Mouse (Mus musculus) erythroid progenitor cell, adult 5-6 weeks (primary cell): ENCODE data around the gene Zmat5. TPM values are rescaled to one million over a fixed set of nuclear protein-coding genes. Genes with fewer than 3 reads are reported as not detected.

Experiments
- ATAC-seq: replicated peaks from 2 replicates; pipeline ENCODE4 v1.8.0; 2016; ENCODE audit warnings: moderate number of reproducible peaks, mild to moderate bottlenecking, moderate TSS enrichment, inconsistent platforms; ENCODE audit not compliant: poor library complexity, low FRiP score, severe bottlenecking
- total RNA-seq, 2 experiments: library from RNA; stranded (forward) in 1 of 2; stranded (reverse) in 1 of 2; fragments of 150-400 nt in 1 of 2; fragments of 186-747, 209-891 nt in 1 of 2; gene quantifications; 2 replicates each; pipeline versions ENCODE4 v1.2.3 to v1.2.4; 2015 to 2017; ENCODE audit warnings: low replicate concordance in 2 of 2

Gene Zmat5
- total RNA-seq, 2 experiments from 2014 or later = 5.4 TPM; not detected in 1

DNA sequence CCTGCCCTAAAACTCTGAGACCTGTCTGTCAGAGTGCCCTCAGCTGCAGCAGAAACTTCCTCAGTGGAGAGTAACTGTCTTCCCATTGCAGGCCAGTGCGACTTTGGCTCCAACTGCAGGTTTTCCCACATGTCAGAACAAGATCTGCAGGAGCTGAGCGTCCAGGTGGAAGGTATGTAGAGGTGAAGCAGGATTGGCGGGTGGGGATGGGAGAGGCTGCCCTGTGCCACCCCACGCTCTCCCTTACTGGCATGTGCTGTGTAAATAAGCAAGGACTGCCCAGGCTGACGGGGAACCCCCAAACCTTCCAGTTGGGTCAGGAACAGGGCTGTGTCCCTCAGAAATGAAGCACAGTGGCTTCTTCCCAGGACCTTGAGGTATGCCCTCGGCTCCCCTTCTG is 25.6 kb downstream of the Zmat5 start:
- ATAC-seq = no peak

DNA sequence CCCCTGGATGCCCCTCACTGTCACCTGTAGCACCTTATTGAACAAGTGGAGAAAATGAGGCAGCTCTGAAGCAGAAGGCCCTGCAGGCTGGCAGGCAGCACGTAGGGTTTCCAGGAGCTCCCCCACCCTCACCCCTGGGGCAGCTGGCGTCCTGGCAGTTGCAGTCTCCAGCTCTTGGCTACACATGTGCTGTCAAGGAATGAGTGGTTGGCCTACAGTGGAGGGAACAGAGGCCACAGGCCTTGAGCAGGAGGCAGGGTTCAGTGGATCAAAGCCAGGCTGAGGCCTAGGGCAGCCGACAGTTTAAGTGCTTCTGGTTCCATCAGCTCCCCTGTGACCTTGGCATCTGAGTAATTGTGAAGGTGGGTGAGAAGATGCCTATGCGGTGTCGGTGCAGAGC is 26.4 kb downstream of the Zmat5 start:
- no peak for ATAC-seq

DNA sequence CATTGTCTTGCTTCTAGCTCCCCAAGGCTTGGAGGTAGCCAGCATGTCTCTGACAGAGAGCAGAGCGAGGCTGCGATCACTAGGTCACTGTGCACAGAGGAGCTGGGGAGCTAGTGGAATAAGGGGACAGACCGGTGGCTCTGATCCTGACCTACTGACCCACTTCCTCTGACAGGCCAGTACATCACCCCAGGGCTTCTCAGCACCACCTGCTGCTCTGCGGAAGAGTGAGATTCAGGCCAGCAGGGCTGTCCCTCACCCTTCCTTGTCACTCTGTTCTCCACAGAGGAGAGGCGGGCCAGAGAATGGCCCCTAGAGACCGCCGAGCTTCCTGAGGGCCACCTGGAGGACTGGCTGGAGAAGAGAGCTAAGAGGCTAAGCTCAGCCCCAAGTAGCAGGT is 27.3 kb downstream of the Zmat5 start:
- ATAC-seq = no peak

DNA sequence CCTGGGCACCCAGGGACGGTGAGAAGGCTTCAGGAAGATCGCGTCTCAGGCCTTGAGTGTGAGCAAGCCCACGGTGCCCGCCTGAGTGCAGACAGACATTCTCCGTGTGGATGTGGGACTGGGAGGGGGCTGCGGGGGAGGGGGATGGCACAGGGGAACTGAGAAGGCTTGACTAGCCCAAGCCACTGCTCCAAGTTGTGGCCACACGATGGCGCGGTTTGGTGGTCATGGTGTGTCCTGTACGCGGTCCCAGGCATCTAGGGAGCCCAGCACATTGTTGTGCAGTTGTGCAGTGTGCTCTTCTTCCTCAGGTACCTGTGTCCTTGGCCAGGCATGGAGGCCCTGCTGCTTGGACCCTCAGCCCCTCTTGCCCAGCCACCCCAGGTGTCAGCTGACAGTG is 29.7 kb downstream of the Zmat5 start:
- no peak for ATAC-seq

DNA sequence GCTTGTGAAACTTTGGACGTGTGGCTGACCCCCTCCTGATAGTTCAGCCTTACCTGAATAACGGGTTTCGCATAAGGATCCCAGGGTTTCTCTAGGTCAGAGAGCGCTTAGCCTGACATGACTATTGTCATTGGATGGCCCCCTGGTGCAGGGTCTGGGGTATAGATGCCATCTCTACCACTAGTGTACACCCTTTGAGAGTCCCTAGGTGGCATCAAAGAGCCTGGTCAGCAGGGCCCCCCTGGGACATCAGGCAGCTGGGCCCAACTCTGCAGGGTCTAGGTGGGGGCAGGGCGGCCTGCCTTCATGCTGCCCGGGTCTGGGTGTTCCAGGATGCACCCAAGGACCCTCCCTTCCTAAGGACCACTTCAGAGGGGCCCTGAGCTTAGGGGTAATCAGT is 31.9 kb downstream of the Zmat5 start:
- no peak for ATAC-seq

DNA sequence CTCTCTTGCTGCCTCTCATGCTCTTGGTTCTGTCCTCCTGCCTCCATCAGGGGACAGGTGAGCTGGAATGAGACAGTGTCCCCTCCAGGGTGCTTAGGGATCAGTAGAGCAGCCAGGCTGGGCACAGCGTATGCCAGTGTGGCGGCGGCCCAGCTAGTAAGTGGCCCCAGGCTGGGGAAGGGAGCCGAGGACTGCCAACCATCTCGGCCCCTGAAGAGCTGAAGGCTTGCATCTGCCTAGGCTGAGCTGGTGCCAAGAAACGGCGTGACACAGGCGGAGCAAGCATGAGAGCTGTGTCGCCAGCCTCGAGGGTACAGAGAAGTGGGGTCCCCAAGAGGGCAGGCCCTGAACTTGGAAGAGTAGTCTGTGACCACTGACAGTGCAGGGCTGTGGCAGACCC is 33.2 kb downstream of the Zmat5 start:
- ATAC-seq = no peak

DNA sequence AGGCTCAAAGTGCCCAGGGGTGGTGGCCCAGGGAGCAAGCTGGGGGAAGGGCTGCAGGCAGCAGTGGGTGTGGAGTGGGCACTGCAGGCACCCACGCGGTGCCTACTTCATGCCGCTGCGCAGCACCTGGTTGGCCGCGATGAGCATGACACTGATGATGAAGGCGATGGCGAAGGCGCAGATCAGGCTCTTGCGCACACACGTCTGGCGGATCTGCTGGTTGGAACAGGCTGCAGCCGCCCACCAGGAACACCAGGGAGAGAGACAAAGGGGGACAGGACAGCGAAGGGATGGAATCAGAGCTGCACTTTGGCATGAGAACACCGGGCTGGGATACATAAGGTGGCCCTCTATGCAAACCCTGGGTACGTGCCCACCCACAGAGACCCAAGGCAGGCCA is 34.2 kb downstream of the Zmat5 start:
- no peak for ATAC-seq

DNA sequence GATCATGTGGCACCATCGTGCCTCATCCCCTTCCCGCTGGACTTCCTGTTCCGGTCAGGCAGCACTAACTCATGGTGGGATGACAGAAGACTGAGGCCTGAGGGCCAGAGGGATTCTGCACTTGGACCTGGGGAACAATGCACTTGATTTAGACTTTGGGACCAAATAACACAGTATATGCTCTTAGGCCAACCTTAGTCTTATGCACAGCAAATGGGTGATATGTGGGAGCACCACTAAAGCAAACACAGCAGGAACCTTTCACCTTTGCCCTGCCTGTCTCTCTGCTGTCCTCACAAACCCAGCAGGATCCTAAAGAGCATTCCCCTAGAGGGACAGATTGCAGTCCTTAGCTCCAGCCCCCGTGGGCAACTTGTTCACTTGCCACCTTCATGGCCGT is 36.3 kb downstream of the Zmat5 start:
- ATAC-seq = no peak

DNA sequence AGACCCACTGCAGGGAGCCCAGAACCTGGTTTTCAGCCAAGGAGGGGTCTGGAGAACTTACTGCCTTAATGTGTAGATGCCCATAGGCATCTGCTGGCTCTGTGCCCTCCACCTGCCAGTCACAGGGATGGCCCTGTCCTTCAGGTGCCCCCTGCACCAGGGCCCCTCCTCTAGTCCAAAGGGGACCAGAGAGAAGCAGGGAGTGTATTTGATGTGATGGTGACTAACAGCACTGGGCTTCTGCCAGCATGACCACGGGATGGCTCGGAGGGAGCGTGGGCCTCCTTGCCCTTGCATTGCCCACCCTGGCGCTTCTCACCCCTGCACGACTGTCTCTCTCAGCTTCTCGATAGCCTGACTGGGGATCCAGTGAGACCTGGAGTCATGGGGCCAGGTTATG is 40.2 kb downstream of the Zmat5 start:
- ATAC-seq = no peak

DNA sequence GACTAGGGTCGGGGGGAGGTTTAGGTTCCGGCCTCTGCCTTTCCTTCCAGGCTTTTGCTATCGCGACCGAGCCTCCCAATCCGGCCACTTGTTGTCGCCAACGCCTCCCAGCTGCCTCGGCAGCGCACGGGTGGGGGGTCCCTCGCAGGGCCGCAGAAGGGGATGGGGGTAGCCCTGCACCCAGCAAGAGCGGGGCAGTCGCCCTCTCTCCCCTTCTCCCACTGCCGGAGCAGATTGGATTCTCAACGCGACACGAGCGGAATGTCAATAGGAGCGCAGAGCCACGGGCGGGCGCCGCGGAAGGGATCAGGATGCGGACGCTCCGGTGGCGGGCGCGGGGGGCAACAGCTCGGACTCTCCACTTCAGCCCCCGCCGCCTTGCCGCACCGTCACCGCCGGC is 41.5 kb downstream of the Zmat5 start:
- no peak for ATAC-seq

DNA sequence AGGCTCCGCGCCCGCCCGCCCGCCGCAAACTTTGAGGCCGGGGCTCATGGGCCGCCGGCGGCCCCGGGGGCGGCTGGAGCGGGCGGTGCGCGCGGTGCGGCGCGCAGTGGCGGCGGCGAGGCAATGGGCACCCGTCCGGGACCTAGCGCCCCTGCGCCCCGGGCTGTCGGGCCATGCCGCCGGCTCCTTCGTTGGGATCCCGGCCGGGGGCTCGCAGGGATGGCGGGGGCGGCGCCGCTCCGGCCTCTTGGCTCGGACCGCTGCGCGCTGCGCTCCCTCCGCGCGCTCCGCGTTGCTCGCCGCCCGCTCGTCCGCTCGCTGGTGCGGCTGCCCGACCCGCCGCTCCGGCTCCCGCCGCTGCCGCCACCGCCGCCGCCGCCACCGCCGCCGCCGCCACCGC is 42.3 kb downstream of the Zmat5 start, which contains the start of gene Cabp7:
Gene Cabp7, minus strand, starts transcription at position 46 of the 400 bp plus-strand sequence.
- no peak for ATAC-seq

DNA sequence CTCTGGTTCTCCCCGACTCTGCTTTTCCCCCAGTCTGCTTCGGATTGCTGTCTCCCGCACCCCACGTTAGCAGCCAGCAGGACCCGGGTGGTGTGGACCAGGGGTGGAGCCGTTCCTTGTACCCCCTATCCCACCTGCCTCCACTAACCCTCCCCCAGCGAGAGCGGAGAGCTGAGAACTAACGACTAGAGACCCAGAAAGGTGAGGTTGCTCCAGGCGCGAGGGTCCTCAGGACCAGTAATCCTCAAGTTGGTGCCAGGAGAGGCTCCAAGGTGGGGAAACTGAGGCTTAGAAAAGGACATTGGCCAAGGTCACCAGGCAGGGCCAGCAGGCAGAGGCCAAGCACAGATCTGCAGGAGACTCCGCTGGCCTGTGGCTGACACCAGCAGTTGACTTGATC is 42.8 kb downstream of the Zmat5 start:
- ATAC-seq = no peak

DNA sequence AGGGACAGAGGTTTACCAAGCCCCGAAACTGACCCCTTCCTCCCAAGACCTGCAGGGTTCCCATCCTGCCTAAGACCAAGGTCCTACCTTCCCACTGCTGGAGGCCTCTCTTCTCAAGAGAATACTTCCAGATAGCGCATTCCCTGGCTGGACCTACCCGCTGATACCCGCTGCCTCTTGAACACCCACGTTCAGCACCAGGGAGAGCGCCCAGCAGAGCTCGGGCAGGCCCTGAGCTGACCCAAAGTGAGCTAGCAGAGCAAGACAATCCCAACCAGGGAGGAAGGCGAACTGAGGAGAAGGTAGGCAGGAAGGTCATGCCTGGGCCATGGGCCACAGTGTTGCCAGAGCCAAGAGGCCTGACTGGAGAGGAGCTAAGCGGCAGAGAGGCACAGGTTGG is 45.8 kb downstream of the Zmat5 start:
- no peak for ATAC-seq

DNA sequence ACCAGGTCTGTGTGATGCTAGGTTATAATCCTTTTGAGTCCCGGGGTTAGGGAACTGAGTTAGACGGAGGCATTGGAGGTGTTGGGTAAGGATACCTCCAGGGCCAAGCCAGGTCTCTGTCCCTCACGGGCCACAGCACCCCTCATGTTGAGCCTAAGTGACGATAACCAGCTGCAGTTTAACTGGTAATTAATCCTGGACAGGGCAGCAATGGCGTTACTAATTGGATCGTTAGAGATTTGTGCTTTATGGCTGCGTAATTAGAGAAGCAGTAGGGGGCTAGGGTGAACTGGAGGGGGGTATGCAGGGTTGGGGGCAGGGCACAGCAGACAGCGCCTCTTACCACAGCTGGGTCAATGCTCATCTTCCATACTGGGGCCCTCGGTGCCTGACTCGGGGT is 48.4 kb downstream of the Zmat5 start:
- ATAC-seq = no peak

DNA sequence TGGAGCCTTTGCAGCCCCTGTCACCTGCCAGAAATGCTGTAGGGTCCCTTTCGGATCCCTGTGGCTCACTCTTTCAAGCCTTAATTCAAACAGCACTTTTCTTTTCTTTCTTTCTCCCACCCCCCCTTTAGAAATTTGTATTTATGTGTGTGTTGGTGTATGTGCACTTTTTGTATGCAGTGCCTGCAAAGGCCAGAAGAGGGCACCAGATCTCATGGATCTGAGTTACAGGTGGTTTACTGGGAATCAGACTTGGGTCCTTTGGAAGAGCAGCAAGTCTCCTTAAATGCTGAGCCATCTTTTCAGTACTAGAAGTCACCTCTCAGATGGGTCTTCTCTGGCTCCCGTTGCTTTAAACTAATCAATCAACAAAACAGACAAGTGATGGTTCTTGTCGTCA is 49.6 kb downstream of the Zmat5 start:
- ATAC-seq = no peak

DNA sequence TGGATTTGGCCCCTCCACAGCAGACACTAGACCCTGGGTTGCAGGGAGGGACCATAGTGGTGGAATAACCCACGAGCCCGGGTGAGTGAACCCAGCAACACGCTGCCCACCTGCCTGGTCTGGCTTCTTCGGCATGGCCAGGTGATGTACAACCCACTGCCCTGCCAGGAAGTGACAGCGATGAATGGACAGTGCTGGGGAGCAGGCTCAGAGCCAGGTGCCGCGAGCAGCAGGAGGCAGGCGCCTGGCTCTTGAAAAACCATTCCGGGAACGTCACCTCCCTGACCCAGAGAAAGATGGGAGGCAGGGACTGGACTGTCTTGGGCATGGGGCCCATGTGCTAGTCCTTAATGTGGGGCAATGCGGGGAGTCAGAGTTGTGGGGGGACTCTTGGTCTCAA is 50.4 kb downstream of the Zmat5 start:
- ATAC-seq = no peak

DNA sequence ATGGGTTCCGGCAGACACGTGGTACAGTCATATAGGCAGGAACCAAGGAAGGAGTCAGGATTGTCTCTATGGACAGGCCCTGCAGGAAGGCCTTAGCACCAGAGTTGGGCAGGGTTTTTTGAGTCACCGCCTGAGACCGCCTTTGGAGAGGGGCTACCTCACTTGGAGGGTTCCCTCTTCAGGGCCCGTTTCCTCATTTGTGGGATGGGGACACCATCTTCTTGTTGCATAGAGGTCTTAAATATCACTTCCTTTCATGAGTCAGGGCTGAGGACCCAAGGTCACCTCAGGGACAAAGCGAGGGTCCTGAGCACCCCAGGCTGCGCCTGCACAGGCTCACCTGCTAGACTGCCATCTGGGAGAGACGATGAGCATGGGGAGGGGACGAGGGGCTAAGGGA is 52.0 kb downstream of the Zmat5 start:
- ATAC-seq = no peak

DNA sequence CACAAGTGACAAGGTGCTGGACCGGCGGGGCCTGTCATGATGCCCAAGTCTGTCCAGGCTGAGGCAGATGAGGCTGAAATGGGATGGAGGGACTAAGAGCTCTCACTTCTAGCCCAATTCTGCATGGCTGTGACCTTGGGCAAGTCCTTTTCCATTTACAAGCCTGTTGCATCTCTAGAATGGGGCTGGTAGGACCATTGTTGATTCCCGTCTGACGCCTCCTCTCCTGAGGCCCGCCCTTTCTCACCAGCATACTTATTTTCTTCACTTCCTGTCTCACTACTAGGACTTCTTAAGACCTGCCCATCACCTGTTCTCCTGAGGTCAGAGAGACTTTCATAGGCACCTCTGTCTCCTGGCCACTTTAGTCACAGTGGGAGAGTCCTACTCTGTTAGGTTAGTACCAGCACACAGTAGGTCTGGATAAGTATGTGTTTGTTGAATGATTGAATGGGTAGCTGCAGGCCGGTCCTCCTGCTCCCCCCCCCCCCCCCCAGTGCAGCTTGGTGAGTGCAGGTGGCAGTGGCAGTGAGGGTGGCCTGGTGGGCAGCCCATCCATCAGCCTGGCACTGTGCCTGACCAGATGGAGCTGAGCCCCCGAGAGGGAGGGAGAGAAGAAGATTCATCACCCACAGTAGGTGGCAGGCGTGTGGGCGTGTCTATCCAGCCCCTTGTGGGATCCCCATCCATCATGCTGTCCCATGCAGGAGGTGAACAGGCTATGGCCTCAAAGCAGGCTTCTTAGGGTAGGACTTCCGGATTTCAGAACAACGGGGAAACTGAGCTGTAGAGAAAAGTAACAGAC is 52.7 kb downstream of the Zmat5 start:
- no peak for ATAC-seq

DNA sequence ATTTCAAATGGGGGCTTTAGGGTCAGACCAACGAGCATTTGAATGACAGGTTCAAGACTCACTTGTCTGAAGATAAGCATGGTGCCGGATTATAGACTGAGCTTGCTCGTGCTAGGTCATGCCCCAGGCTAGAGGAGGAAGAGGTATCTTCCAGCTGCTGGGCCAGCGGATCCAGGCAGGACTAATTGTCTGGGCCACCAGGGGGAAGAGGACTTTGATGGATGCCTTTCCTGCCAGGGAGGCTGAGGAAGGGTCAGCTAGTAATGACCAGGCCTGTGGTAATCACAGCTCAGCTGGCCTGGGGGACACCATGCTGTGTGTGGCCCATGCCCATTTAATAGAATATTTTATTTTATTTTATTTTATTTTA is 53.3 kb downstream of the Zmat5 start:
- ATAC-seq = no peak

DNA sequence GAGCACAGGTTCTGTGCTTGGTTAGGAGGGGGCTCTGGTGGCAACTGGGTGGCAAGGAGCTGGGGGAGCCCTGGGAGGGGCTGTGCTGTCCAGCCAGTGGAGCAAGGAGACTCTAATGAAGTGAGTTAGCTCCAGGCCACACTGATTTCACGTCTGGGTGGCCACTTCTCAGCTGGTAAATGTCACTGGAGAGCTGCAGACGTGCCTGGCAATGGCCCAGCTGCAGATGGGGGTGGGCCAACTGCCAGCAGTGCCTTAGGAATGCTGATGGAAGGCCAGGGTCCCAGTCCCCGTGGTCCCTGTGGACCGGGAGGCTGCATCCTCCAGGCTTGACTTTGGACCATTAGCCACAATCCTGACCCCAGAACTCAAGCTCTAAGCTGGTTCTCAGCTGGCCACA is 56.0 kb downstream of the Zmat5 start:
- no peak for ATAC-seq

DNA sequence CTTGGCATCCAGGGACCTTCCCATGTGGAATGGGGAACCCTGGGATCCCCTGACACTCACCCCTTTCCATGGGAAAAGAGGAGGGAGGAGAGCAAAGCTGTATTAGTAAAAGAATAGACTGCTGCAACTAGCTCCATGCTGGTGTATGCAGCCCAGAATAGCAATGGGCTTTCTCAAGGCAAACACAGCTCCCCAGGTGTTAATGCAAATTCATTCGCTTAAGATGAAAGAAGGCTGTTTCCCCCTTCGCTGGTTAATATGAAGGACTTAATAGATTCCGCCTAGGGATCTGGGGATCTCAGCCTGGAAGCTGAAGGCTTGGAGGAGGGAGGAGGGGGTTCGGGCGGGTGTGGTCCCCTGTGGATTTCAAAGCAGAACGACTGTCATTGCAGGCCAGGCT is 57.5 kb downstream of the Zmat5 start:
- no peak for ATAC-seq

DNA sequence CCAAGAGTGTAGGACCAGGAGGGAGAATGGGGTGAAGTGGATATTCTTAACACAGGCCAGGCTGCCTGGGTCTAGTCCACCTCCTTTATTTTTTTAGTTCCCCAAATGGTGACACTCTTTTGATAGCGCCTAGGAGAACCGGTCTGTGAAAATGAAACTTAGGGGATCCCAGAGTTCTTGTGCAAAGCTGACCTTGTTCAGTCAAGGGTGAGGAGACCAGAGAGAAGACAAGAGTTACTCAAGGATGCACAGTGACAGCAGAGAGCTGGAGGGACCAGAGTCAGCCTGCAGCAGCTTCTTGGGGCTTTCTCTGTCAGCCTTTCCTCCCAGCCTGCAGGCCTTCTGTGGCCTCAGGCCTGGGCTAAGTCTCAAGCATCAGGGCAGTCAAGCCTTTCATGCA is 58.0 kb downstream of the Zmat5 start:
- ATAC-seq = no peak
